Mouse (Mus musculus): ENCODE data around the gene Grik3. TPM values are rescaled to one million over a fixed set of nuclear protein-coding genes. Genes with fewer than 3 reads are reported as not detected.

Gene Grik3
- polyA plus RNA-seq, 1 experiment from 2014 or later, result 0.41 TPM

- Histone ChIP-seq H3K4me3 (replicated peaks; ENCODE audit: low read length) (no peak overlapping the region), H3K9ac (ENCODE audit: low read length) (no peak overlapping the region), H3K9me3 (replicated peaks; ENCODE audit: control insufficient read depth, low read length) (no peaks in the 10 kb centered on the region), H3K4me2 (ENCODE audit: low read depth, low read length) (no peak overlapping the region), H3K4me1 (ENCODE audit: control insufficient read depth, insufficient read depth, low read length) (no peaks in the 10 kb centered on the region), H3K36me3 (ENCODE audit: control insufficient read depth, insufficient read depth, low read length) (no peaks in the 10 kb centered on the region), H3K27me3 (ENCODE audit: control insufficient read depth, insufficient read depth, low read length) (peaks cover 11% of the 10 kb centered on the region; the same call in 1 of the 2 replicates), H3K27ac (ENCODE audit: low read length) (no peak overlapping the region)
- ATAC-seq (ENCODE audit: insufficient read depth, low FRiP score), result no peak
- WGBS, result 25% methylated on average over 9 of the region's 9 CpGs
These were observed 207.1 kb downstream of the Grik3 start for GRCm38 (mm10) chr4:125697626-125698025.

GRCm38 (mm10) chr4:125699056-125699455 is 208.6 kb downstream of the Grik3 start:
- Histone ChIP-seq H3K4me1 (ENCODE audit: control insufficient read depth, insufficient read depth, low read length) (no peaks in the 10 kb centered on the region), H3K9ac (ENCODE audit: low read length) (no peak overlapping the region), H3K4me2 (ENCODE audit: low read depth, low read length) (no peak overlapping the region), H3K9me3 (replicated peaks; ENCODE audit: control insufficient read depth, low read length) (no peaks in the 10 kb centered on the region), H3K27ac (ENCODE audit: low read length) (no peak overlapping the region), H3K4me3 (replicated peaks; ENCODE audit: low read length) (no peak overlapping the region), H3K27me3 (ENCODE audit: control insufficient read depth, insufficient read depth, low read length) (peaks cover 11% of the 10 kb centered on the region; the same call in 1 of the 2 replicates), H3K36me3 (ENCODE audit: control insufficient read depth, insufficient read depth, low read length) (no peaks in the 10 kb centered on the region)
- ATAC-seq (ENCODE audit: insufficient read depth, low FRiP score), result no peak
- 76% methylated on average over 7 of the region's 7 CpGs for WGBS

GRCm38 (mm10) chr4:125700331-125700730 is 209.8 kb downstream of the Grik3 start:
- H3K27ac ChIP-seq (ENCODE audit: low read length), result no peak overlapping the region
- no peak for ATAC-seq (ENCODE audit: insufficient read depth, low FRiP score)
- no peak overlapping the region for H3K4me3 ChIP-seq (replicated peaks; ENCODE audit: low read length)
- no peak overlapping the region for H3K9ac ChIP-seq (ENCODE audit: low read length)
- H3K36me3 ChIP-seq (ENCODE audit: control insufficient read depth, insufficient read depth, low read length), result no peaks in the 10 kb centered on the region
- H3K4me2 ChIP-seq (ENCODE audit: low read depth, low read length), result no peak overlapping the region
- H3K27me3 ChIP-seq (ENCODE audit: control insufficient read depth, insufficient read depth, low read length), result peaks cover 11% of the 10 kb centered on the region; the same call in 1 of the 2 replicates
- WGBS, result 48% methylated on average over 8 of the region's 8 CpGs
- H3K9me3 ChIP-seq (replicated peaks; ENCODE audit: control insufficient read depth, low read length), result no peaks in the 10 kb centered on the region
- H3K4me1 ChIP-seq (ENCODE audit: control insufficient read depth, insufficient read depth, low read length), result no peaks in the 10 kb centered on the region

- peak; percentile 50; the same call in 1 of the 2 replicates for ATAC-seq (ENCODE audit: insufficient read depth, low FRiP score)
- WGBS, result 60% methylated on average over 12 of the region's 12 CpGs
- Histone ChIP-seq H3K27me3 (ENCODE audit: control insufficient read depth, insufficient read depth, low read length) (0 out of 2 replicates have a peak, but pooled peaks cover 7% of the 10 kb centered on the region), H3K9me3 (replicated peaks; ENCODE audit: control insufficient read depth, low read length) (no peaks in the 10 kb centered on the region), H3K4me3 (replicated peaks; ENCODE audit: low read length) (no peak overlapping the region), H3K36me3 (ENCODE audit: control insufficient read depth, insufficient read depth, low read length) (no peaks in the 10 kb centered on the region), H3K27ac (ENCODE audit: low read length) (no peak overlapping the region), H3K4me1 (ENCODE audit: control insufficient read depth, insufficient read depth, low read length) (no peaks in the 10 kb centered on the region), H3K4me2 (ENCODE audit: low read depth, low read length) (no peak overlapping the region), H3K9ac (ENCODE audit: low read length) (no peak overlapping the region)
These were observed 212.3 kb downstream of the Grik3 start for GRCm38 (mm10) chr4:125702607-125703309.

GRCm38 (mm10) chr4:125703310-125703690 is 212.8 kb downstream of the Grik3 start:
- Histone ChIP-seq H3K9me3 (replicated peaks; ENCODE audit: control insufficient read depth, low read length) (no peaks in the 10 kb centered on the region), H3K36me3 (ENCODE audit: control insufficient read depth, insufficient read depth, low read length) (no peaks in the 10 kb centered on the region), H3K4me2 (ENCODE audit: low read depth, low read length) (no peak overlapping the region), H3K4me1 (ENCODE audit: control insufficient read depth, insufficient read depth, low read length) (no peaks in the 10 kb centered on the region), H3K9ac (ENCODE audit: low read length) (no peak overlapping the region), H3K27me3 (ENCODE audit: control insufficient read depth, insufficient read depth, low read length) (0 out of 2 replicates have a peak, but pooled peaks cover 2% of the 10 kb centered on the region), H3K4me3 (replicated peaks; ENCODE audit: low read length) (no peak overlapping the region), H3K27ac (ENCODE audit: low read length) (no peak overlapping the region)
- WGBS, result 43% methylated on average over 4 of the region's 4 CpGs
- ATAC-seq (ENCODE audit: insufficient read depth, low FRiP score), result peak; percentile 14; the same call in 1 of the 2 replicates

- Histone ChIP-seq H3K4me1 (ENCODE audit: control insufficient read depth, insufficient read depth, low read length) (no peaks in the 10 kb centered on the region), H3K4me2 (ENCODE audit: low read depth, low read length) (no peak overlapping the region), H3K9me3 (replicated peaks; ENCODE audit: control insufficient read depth, low read length) (no peaks in the 10 kb centered on the region), H3K27ac (ENCODE audit: low read length) (no peak overlapping the region), H3K9ac (ENCODE audit: low read length) (no peak overlapping the region), H3K4me3 (replicated peaks; ENCODE audit: low read length) (no peak overlapping the region), H3K36me3 (ENCODE audit: control insufficient read depth, insufficient read depth, low read length) (no peaks in the 10 kb centered on the region), H3K27me3 (ENCODE audit: control insufficient read depth, insufficient read depth, low read length) (no peaks in the 10 kb centered on the region)
- ATAC-seq (ENCODE audit: insufficient read depth, low FRiP score), result no peak
- WGBS, result 76% methylated on average over 8 of the region's 8 CpGs
These were observed 215.2 kb downstream of the Grik3 start for GRCm38 (mm10) chr4:125705746-125706145.

- ATAC-seq (ENCODE audit: insufficient read depth, low FRiP score), result no peak
- no peak overlapping the region for H3K4me2 ChIP-seq (ENCODE audit: low read depth, low read length)
- H3K4me1 ChIP-seq (ENCODE audit: control insufficient read depth, insufficient read depth, low read length), result no peaks in the 10 kb centered on the region
- H3K27me3 ChIP-seq (ENCODE audit: control insufficient read depth, insufficient read depth, low read length), result no peaks in the 10 kb centered on the region
- no peaks in the 10 kb centered on the region for H3K36me3 ChIP-seq (ENCODE audit: control insufficient read depth, insufficient read depth, low read length)
- no peak overlapping the region for H3K27ac ChIP-seq (ENCODE audit: low read length)
- 62% methylated on average over 10 of the region's 10 CpGs for WGBS
- H3K9me3 ChIP-seq (replicated peaks; ENCODE audit: control insufficient read depth, low read length), result no peaks in the 10 kb centered on the region
- H3K9ac ChIP-seq (ENCODE audit: low read length), result no peak overlapping the region
- no peak overlapping the region for H3K4me3 ChIP-seq (replicated peaks; ENCODE audit: low read length)
These were observed 219.2 kb downstream of the Grik3 start for GRCm38 (mm10) chr4:125709716-125710115.

GRCm38 (mm10) chr4:125717881-125718280 is 227.4 kb downstream of the Grik3 start:
- H3K27ac ChIP-seq (ENCODE audit: low read length), result no peak overlapping the region
- H3K27me3 ChIP-seq (ENCODE audit: control insufficient read depth, insufficient read depth, low read length), result no peaks in the 10 kb centered on the region
- H3K4me1 ChIP-seq (ENCODE audit: control insufficient read depth, insufficient read depth, low read length), result no peaks in the 10 kb centered on the region
- H3K9me3 ChIP-seq (replicated peaks; ENCODE audit: control insufficient read depth, low read length), result no peaks in the 10 kb centered on the region
- H3K4me3 ChIP-seq (replicated peaks; ENCODE audit: low read length), result no peak overlapping the region
- ATAC-seq (ENCODE audit: insufficient read depth, low FRiP score), result no peak
- 63% methylated on average over 6 of the region's 6 CpGs for WGBS
- no peak overlapping the region for H3K9ac ChIP-seq (ENCODE audit: low read length)
- no peak overlapping the region for H3K4me2 ChIP-seq (ENCODE audit: low read depth, low read length)
- H3K36me3 ChIP-seq (ENCODE audit: control insufficient read depth, insufficient read depth, low read length), result no peaks in the 10 kb centered on the region

- Histone ChIP-seq H3K27ac (ENCODE audit: low read length) (no peak overlapping the region), H3K9ac (ENCODE audit: low read length) (no peak overlapping the region), H3K4me3 (replicated peaks; ENCODE audit: low read length) (no peak overlapping the region), H3K36me3 (ENCODE audit: control insufficient read depth, insufficient read depth, low read length) (no peaks in the 10 kb centered on the region), H3K4me1 (ENCODE audit: control insufficient read depth, insufficient read depth, low read length) (no peaks in the 10 kb centered on the region), H3K9me3 (replicated peaks; ENCODE audit: control insufficient read depth, low read length) (no peaks in the 10 kb centered on the region), H3K4me2 (ENCODE audit: low read depth, low read length) (no peak overlapping the region), H3K27me3 (ENCODE audit: control insufficient read depth, insufficient read depth, low read length) (no peaks in the 10 kb centered on the region)
- 37% methylated on average over 18 of the region's 18 CpGs for WGBS
- ATAC-seq (ENCODE audit: insufficient read depth, low FRiP score), result no peak
These were observed 228.1 kb downstream of the Grik3 start for GRCm38 (mm10) chr4:125718429-125719140.

Data from stomach, embryonic 16.5 days (tissue).